Comparison of ENCODE assay signal across 32 mouse cellular contexts in the genomic region with DNA sequence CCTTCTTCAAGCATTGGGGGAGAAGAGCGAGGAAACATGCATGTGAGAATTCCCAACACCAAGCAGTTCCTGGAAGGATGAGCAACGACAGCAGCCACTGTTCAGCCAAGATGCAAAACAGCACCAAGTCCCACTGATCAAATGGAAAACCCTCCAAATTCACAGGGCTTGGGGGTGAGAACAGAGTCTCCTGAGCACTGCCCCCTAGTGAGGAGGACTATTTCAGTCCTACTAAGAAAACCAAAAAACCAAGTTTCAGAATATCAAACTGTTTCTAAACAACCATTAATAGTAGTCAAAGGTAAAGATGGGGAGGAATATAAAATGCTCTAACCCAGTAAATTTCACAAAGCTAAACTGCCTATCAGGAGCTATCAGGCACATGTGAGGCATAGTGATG. TPM values are rescaled to one million over a fixed set of nuclear protein-coding genes. Genes with fewer than 3 reads are reported as not detected.
DNase-seq lines count a peak whose midpoint lies in the region; ATAC-seq and TF ChIP-seq lines count a peak whose summit lies in the region.
"Had no signal": no experiment of that assay in that cellular context is flagged by ENCODE, and none has a peak within 500 bp of the region (broad histone marks: within the 10 kb centered on the region; RNA-seq: fewer than 3 reads in every experiment).

No protein-coding gene starts in this region.

- TF ChIP-seq EP300 in liver, embryonic 14.5 days (IDR thresholded peaks at IDR 0.05; ENCODE audit: low read depth): no peak

- H3K9ac ChIP-seq in forebrain, postnatal 0 days: no peak overlapping the region
- no peak overlapping the region for H3K9ac ChIP-seq in forebrain, embryonic 16.5 days (replicated peaks; ENCODE audit: low read depth, low read length)
- H3K9ac ChIP-seq in liver, embryonic 14.5 days (replicated peaks): no peak overlapping the region
- no peak overlapping the region for H3K9ac ChIP-seq in liver, embryonic 11.5 days (ENCODE audit: low read depth, low read length)
- H3K9ac ChIP-seq: embryonic facial prominence, embryonic 15.5 days; heart, embryonic 13.5 days; limb, embryonic 15.5 days; lung, embryonic 15.5 days; midbrain, embryonic 12.5 days; neural tube, embryonic 13.5 days; stomach, embryonic 15.5 days had no signal

- TF ChIP-seq CTCF in forebrain, postnatal 0 days (IDR thresholded peaks at IDR 0.05; ENCODE audit: low read depth): peak; percentile 24
- 0 out of 2 replicates have a peak, but pooled peaks have one; percentile 18 for TF ChIP-seq CTCF in liver, embryonic 14.5 days (IDR thresholded peaks at IDR 0.05; ENCODE audit: low read depth)

- peaks cover 49% of the 10 kb centered on the region for H3K36me3 ChIP-seq in forebrain, postnatal 0 days (ENCODE audit: insufficient read depth)
- H3K36me3 ChIP-seq in forebrain, embryonic 16.5 days (ENCODE audit: control insufficient read depth, insufficient read depth): peaks cover 43% of the 10 kb centered on the region
- H3K36me3 ChIP-seq in liver, embryonic 14.5 days (replicated peaks; ENCODE audit: control insufficient read depth, insufficient read depth, low read depth): peaks cover 58% of the 10 kb centered on the region
- H3K36me3 ChIP-seq in liver, embryonic 11.5 days (ENCODE audit: control insufficient read depth, insufficient read depth, low read length): peaks cover 54% of the 10 kb centered on the region

- H3K27me3 ChIP-seq in forebrain, postnatal 0 days (ENCODE audit: insufficient read depth, low read length): no peaks in the 10 kb centered on the region
- no peaks in the 10 kb centered on the region for H3K27me3 ChIP-seq in forebrain, embryonic 16.5 days (replicated peaks; ENCODE audit: control insufficient read depth, insufficient read depth, low read length)
- H3K27me3 ChIP-seq in liver, embryonic 14.5 days (ENCODE audit: control insufficient read depth, insufficient read depth, low read length): no peaks in the 10 kb centered on the region
- no peaks in the 10 kb centered on the region for H3K27me3 ChIP-seq in liver, embryonic 11.5 days (replicated peaks; ENCODE audit: control insufficient read depth, insufficient read depth, low read length)
- H3K27me3 ChIP-seq: embryonic facial prominence, embryonic 15.5 days; heart, embryonic 13.5 days; limb, embryonic 15.5 days; lung, embryonic 15.5 days; midbrain, embryonic 12.5 days; neural tube, embryonic 13.5 days; stomach, embryonic 15.5 days had no signal

- no peak for ATAC-seq in forebrain, postnatal 0 days
- no peak for ATAC-seq in forebrain, embryonic 16.5 days
- no peak for ATAC-seq in liver, embryonic 14.5 days (ENCODE audit: insufficient read depth)
- ATAC-seq in liver, embryonic 11.5 days (replicated peaks; ENCODE audit: low FRiP score): no peak
- ATAC-seq: hindbrain, embryonic 16.5 days had no signal

- no peak overlapping the region for H3K4me2 ChIP-seq in forebrain, postnatal 0 days (ENCODE audit: low read depth)
- H3K4me2 ChIP-seq in forebrain, embryonic 16.5 days (ENCODE audit: low read length): no peak overlapping the region
- H3K4me2 ChIP-seq in liver, embryonic 14.5 days (ENCODE audit: low read depth): no peak overlapping the region
- no peak overlapping the region for H3K4me2 ChIP-seq in liver, embryonic 11.5 days
- H3K4me2 ChIP-seq: embryonic facial prominence, embryonic 15.5 days; heart, embryonic 13.5 days; limb, embryonic 15.5 days; lung, embryonic 15.5 days; midbrain, embryonic 12.5 days; neural tube, embryonic 13.5 days; stomach, embryonic 15.5 days had no signal

- no peaks in the 10 kb centered on the region for H3K9me3 ChIP-seq in forebrain, postnatal 0 days (ENCODE audit: low read length)
- H3K9me3 ChIP-seq in forebrain, embryonic 16.5 days (ENCODE audit: control insufficient read depth, low read length): no peaks in the 10 kb centered on the region
- no peaks in the 10 kb centered on the region for H3K9me3 ChIP-seq in liver, embryonic 14.5 days (ENCODE audit: control insufficient read depth, low read length)
- no peaks in the 10 kb centered on the region for H3K9me3 ChIP-seq in liver, embryonic 11.5 days (ENCODE audit: control insufficient read depth, low read length)
- H3K9me3 ChIP-seq: embryonic facial prominence, embryonic 15.5 days; forebrain, embryonic 10.5 days; heart, embryonic 13.5 days; limb, embryonic 15.5 days; lung, embryonic 15.5 days; midbrain, embryonic 12.5 days; neural tube, embryonic 13.5 days; stomach, embryonic 15.5 days had no signal

- WGBS in forebrain, postnatal 0 days: 82% methylated on average over 2 of the region's 2 CpGs
- 85% methylated on average over 2 of the region's 2 CpGs for WGBS in forebrain, embryonic 16.5 days
- 80% methylated on average over 2 of the region's 2 CpGs for WGBS in liver, embryonic 14.5 days (ENCODE audit: insufficient replicate concordance)
- 95% methylated on average over 2 of the region's 2 CpGs for WGBS in liver, embryonic 11.5 days

- H3K4me1 ChIP-seq in forebrain, postnatal 0 days (ENCODE audit: insufficient read depth): peaks cover 6% of the 10 kb centered on the region
- peaks cover 14% of the 10 kb centered on the region for H3K4me1 ChIP-seq in forebrain, embryonic 16.5 days (replicated peaks; ENCODE audit: control insufficient read depth, insufficient read depth, low read length)
- H3K4me1 ChIP-seq in liver, embryonic 14.5 days (replicated peaks; ENCODE audit: control insufficient read depth in 2 of 2, insufficient read depth in 2 of 2, low read length in 1 of 2): peaks cover 6 to 14% of the 10 kb centered on the region in 2 experiments; a peak in 3 of 4 replicates
- peaks cover 20% of the 10 kb centered on the region for H3K4me1 ChIP-seq in liver, embryonic 11.5 days (replicated peaks; ENCODE audit: control insufficient read depth, insufficient read depth, low read length)

- DNase-seq in forebrain, postnatal 0 days: no peak
- DNase-seq in liver, embryonic 14.5 days (ENCODE audit: low read depth in 3 of 3, low spot score in 3 of 3): no peak
- no peak for DNase-seq in liver, embryonic 11.5 days (ENCODE audit: low spot score)
- DNase-seq in CD4-positive helper T cell, adult 2 months (ENCODE audit: low read depth, low spot score): peak; percentile 16
- DNase-seq in ZHBTc4 (ENCODE audit: low read depth, low spot score): peak; percentile 26
- DNase-seq in layer of hippocampus, postnatal 14 days (ENCODE audit: low spot score in 2 of 2): no peak
- no peak for DNase-seq in kidney, adult 9 months
- DNase-seq: cerebellum, adult 18-20 months; cerebellum, postnatal 36 days; gastrocnemius, adult 2 months; heart, postnatal 4 days; kidney, adult 2 months; kidney, postnatal 36 days; layer of hippocampus, postnatal 36 days; right cerebral cortex, postnatal 25 days; thymus, adult 2 months had no signal

- H3K4me3 ChIP-seq in forebrain, postnatal 0 days (ENCODE audit: low read depth, low read length): no peak overlapping the region
- H3K4me3 ChIP-seq in forebrain, embryonic 16.5 days (replicated peaks; ENCODE audit: low read length): no peak overlapping the region
- H3K4me3 ChIP-seq in liver, embryonic 14.5 days (ENCODE audit: insufficient read depth in 1 of 2, low read depth in 2 of 2, low read length in 2 of 2): no peak overlapping the region
- no peak overlapping the region for H3K4me3 ChIP-seq in liver, embryonic 11.5 days (ENCODE audit: low read depth, low read length)
- H3K4me3 ChIP-seq: embryonic facial prominence, embryonic 15.5 days; forebrain, embryonic 10.5 days; gastrocnemius, adult 2 months; heart, embryonic 13.5 days; limb, embryonic 15.5 days; lung, embryonic 15.5 days; midbrain, embryonic 12.5 days; neural tube, embryonic 13.5 days; stomach, embryonic 15.5 days had no signal

- no peak overlapping the region for H3K27ac ChIP-seq in forebrain, postnatal 0 days (ENCODE audit: low read depth, low read length)
- H3K27ac ChIP-seq in forebrain, embryonic 16.5 days (ENCODE audit: low read length): no peak overlapping the region
- H3K27ac ChIP-seq in liver, embryonic 14.5 days: no peak overlapping the region
- H3K27ac ChIP-seq in liver, embryonic 11.5 days (ENCODE audit: low read depth, low read length): no peak overlapping the region
- H3K27ac ChIP-seq: embryonic facial prominence, embryonic 15.5 days; forebrain, embryonic 10.5 days; gastrocnemius, adult 2 months; heart, embryonic 13.5 days; limb, embryonic 15.5 days; lung, embryonic 15.5 days; midbrain, embryonic 12.5 days; neural tube, embryonic 13.5 days; stomach, embryonic 15.5 days had no signal

RNA-seq across cellular contexts. Expression of a gene that starts 3.6 kb away (rescaled TPM):
- 54.5 and 84.6 TPM in 2 replicates for total RNA-seq in forebrain, postnatal 0 days (2014; rRNA removed)
- 35.3 and 44.7 TPM in 2 replicates for polyA plus RNA-seq in forebrain, postnatal 0 days (2015; fragmentation: Nextera tagmentation; extraction: Ambion mirVana)
- 38.0 and 39.1 TPM in 2 replicates for polyA plus RNA-seq in forebrain, embryonic 16.5 days (2015; fragmentation: Nextera tagmentation; extraction: Ambion mirVana)
- 8.3 and 10.5 TPM in 2 replicates for polyA plus RNA-seq in liver, embryonic 14.5 days (2012; rRNA removed)
- 8.2 and 9.9 TPM in 2 replicates for polyA plus RNA-seq in liver, embryonic 14.5 days (2014; fragmentation: Nextera tagmentation; extraction: Ambion mirVana)
- polyA plus RNA-seq in liver, embryonic 11.5 days (2014; fragmentation: Nextera tagmentation; extraction: Ambion mirVana): 27.0 and 30.3 TPM in 2 replicates
- total RNA-seq in layer of hippocampus, postnatal 14 days (2021): 10 to 100 TPM; 59.6 to 63.9 TPM

RNA-seq across cellular contexts. Expression of a gene that starts 18.7 kb away (rescaled TPM):
- 226 and 261 TPM in 2 replicates for total RNA-seq in forebrain, postnatal 0 days (2014; rRNA removed)
- 310 and 345 TPM in 2 replicates for polyA plus RNA-seq in forebrain, postnatal 0 days (2015; fragmentation: Nextera tagmentation; extraction: Ambion mirVana)
- polyA plus RNA-seq in forebrain, embryonic 16.5 days (2015; fragmentation: Nextera tagmentation; extraction: Ambion mirVana): 347 and 373 TPM in 2 replicates
- polyA plus RNA-seq in liver, embryonic 14.5 days (2012; rRNA removed): 45.0 and 52.5 TPM in 2 replicates
- 98.4 and 116 TPM in 2 replicates for polyA plus RNA-seq in liver, embryonic 14.5 days (2014; fragmentation: Nextera tagmentation; extraction: Ambion mirVana)
- polyA plus RNA-seq in liver, embryonic 11.5 days (2014; fragmentation: Nextera tagmentation; extraction: Ambion mirVana): 285 and 290 TPM in 2 replicates
- 100 to 1,000 TPM; 195 to 199 TPM for total RNA-seq in layer of hippocampus, postnatal 14 days (2021)

RNA-seq across cellular contexts. Expression of a gene that starts 21.6 kb away (rescaled TPM):
- total RNA-seq in forebrain, postnatal 0 days (2014; rRNA removed): 14.8 and 19.4 TPM in 2 replicates
- 46.9 and 50.4 TPM in 2 replicates for polyA plus RNA-seq in forebrain, postnatal 0 days (2015; fragmentation: Nextera tagmentation; extraction: Ambion mirVana)
- polyA plus RNA-seq in forebrain, embryonic 16.5 days (2015; fragmentation: Nextera tagmentation; extraction: Ambion mirVana): 36.3 and 40.5 TPM in 2 replicates
- polyA plus RNA-seq in liver, embryonic 14.5 days (2012; rRNA removed): 0.03 and 0.08 TPM in 2 replicates
- polyA plus RNA-seq in liver, embryonic 14.5 days (2014; fragmentation: Nextera tagmentation; extraction: Ambion mirVana): 0.04 TPM in 1 of 2 replicates, not detected in the other
- polyA plus RNA-seq in liver, embryonic 11.5 days (2014; fragmentation: Nextera tagmentation; extraction: Ambion mirVana): 1.6 and 2.1 TPM in 2 replicates
- 100 to 1,000 TPM; 129 to 132 TPM for total RNA-seq in layer of hippocampus, postnatal 14 days (2021)
- total RNA-seq: granulocyte monocyte progenitor cell, adult 5-6 weeks had no signal

RNA-seq across cellular contexts. Expression of a gene that starts 59.0 kb away (rescaled TPM):
- total RNA-seq in forebrain, postnatal 0 days (2014; rRNA removed): not detected in 2 replicates
- polyA plus RNA-seq in forebrain, postnatal 0 days (2015; fragmentation: Nextera tagmentation; extraction: Ambion mirVana): not detected in 2 replicates
- polyA plus RNA-seq in forebrain, embryonic 16.5 days (2015; fragmentation: Nextera tagmentation; extraction: Ambion mirVana): not detected in 2 replicates
- not detected in 2 replicates for polyA plus RNA-seq in liver, embryonic 14.5 days (2012; rRNA removed)
- polyA plus RNA-seq in liver, embryonic 14.5 days (2014; fragmentation: Nextera tagmentation; extraction: Ambion mirVana): not detected in 2 replicates
- polyA plus RNA-seq in liver, embryonic 11.5 days (2014; fragmentation: Nextera tagmentation; extraction: Ambion mirVana): not detected in 2 replicates
- total RNA-seq in layer of hippocampus, postnatal 14 days (2021): not detected
- total RNA-seq: adrenal gland, adult 18-20 months; adrenal gland, postnatal 4 days; gastrocnemius, adult 2 months; granulocyte monocyte progenitor cell, adult 5-6 weeks; heart, postnatal 4 days; layer of hippocampus, postnatal 36 days; left cerebral cortex, postnatal 36 days had no signal
- polyA plus RNA-seq: embryonic facial prominence, embryonic 15.5 days; forebrain, embryonic 10.5 days; heart, embryonic 13.5 days; hindbrain, embryonic 16.5 days; kidney, adult 2 months; limb, embryonic 15.5 days; lung, embryonic 15.5 days; midbrain, embryonic 12.5 days; neural tube, embryonic 13.5 days; spleen, adult 2 months; stomach, embryonic 15.5 days; thymus, adult 2 months; urinary bladder, adult 2 months had no signal

Comparison
In these comparisons a context has a peak if more than half of its experiments do, and no peak if none do; other contexts are left out.
1. DNase-seq: peak in CD4-positive helper T cell, adult 2 months (single experiment) and ZHBTc4 (single experiment); none in forebrain, postnatal 0 days (single experiment), liver, embryonic 14.5 days (0 of 3), liver, embryonic 11.5 days (single experiment), layer of hippocampus, postnatal 14 days (0 of 2) and kidney, adult 9 months (single experiment).
2. RNA of a gene that starts 21.6 kb away (polyA plus RNA-seq): 46.9 to 50.4 TPM in forebrain, postnatal 0 days and 36.3 to 40.5 TPM in forebrain, embryonic 16.5 days; 1.6 to 2.1 TPM in liver, embryonic 11.5 days and 0.03 to 0.08 TPM in liver, embryonic 14.5 days; every median in the first group is over 10 times any median in the second.